Mouse (Mus musculus): ENCODE data around the gene Lhfpl3.

DNA sequence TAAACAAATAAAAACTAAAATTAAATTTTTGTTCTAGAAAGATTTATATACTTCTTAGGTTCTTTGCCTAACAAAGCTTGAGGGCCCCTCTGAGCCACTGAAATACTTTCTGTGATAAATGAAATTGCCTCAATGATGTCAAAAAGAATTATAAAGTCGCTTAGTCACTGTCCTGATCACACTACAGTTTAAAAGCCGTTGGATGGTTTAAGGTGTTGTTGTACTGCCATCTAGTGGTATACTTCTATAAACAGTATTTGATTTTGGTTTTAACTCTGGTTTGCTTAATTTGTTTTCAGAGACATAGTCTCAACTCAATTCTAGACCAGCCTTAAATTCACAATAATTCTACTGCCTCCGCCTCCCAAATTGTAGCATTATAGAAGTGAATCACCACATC lies 539.0 kb downstream of the Lhfpl3 start:
- TF ChIP-seq CTCF (IDR thresholded peaks at IDR 0.05; ENCODE audit: extremely low read depth, insufficient read length, insufficient replicate concordance, low read depth, low read length), result no peak
- no peak for TF ChIP-seq POLR2A (IDR thresholded peaks at IDR 0.05; ENCODE audit: low read depth, low read length)
